Mouse (Mus musculus) mature B cell (primary cell): ENCODE measurements around the gene Sp7.

Experiments used
- in situ Hi-C: fragments of 300-500 bp; cut with MboI; formaldehyde crosslinking; loops from 2 replicates; pipeline ENCODE4 v1.14.3; 2019

Gene Sp7

GRCm38 (mm10) chr15:102388942-102389341 lies 22.0 kb upstream of the Sp7 start:
- in situ Hi-C loops = no loop called here

- in situ Hi-C loops = no loop called here
Measured at GRCm38 (mm10) chr15:102386640-102387039, 19.7 kb upstream of the Sp7 start.

DNA sequence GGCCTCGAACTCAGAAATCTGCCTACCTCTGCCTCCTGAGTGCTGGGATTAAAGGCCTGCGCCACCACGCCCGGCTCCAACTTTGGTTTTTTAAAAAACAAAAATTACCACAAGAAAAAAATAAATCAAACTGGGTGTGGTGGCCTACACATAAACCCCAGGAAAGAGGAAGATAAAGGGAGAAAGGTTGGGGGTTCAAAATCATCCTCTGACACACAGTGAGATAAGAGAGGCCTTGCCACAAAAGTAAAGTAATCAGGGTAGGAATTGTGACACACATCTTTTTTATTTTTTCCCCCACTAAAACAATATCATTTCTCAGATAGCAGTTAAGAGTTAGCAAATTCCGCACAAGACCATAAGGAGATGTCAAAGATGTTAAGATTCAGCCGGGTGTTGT lies 16.7 kb upstream of the Sp7 start:
- in situ Hi-C loops = no loop called here

- in situ Hi-C loops = no loop called here
Measured at GRCm38 (mm10) chr15:102381575-102381974, 14.6 kb upstream of the Sp7 start.

DNA sequence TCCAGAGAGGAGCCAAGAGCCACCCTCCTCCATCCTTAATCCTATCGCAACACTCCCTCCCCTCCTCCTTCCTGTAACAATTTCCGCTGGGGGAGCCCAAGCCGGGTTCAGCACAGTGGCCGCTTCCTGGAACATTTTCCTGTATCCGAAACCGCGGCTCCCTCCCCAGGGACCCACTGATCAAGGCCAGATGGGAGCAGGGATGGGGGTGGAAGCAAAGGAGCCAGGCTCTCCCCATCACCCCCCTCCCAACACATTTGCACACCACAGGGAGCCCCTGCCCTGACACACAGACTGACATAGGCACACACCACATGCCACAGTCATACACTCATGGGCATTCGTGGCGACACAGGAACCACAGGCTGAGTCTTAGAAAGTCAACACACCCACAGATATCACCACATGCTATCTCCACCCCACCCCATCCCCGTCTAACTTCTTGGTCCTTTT lies 10.9 kb upstream of the Sp7 start:
- in situ Hi-C loops = no loop called here

- in situ Hi-C loops = no loop called here
Measured at GRCm38 (mm10) chr15:102377163-102377543, 10.2 kb upstream of the Sp7 start.

- in situ Hi-C loops = no loop called here
Measured at GRCm38 (mm10) chr15:102376453-102377162, 9.6 kb upstream of the Sp7 start.

- in situ Hi-C loops = no loop called here
Measured at GRCm38 (mm10) chr15:102370727-102371126, 3.7 kb upstream of the Sp7 start.

GRCm38 (mm10) chr15:102369972-102370371 lies 3.0 kb upstream of the Sp7 start:
- in situ Hi-C loops = no loop called here

GRCm38 (mm10) chr15:102366238-102366637 lies 744 bp downstream of the Sp7 start:
- in situ Hi-C loops = no loop called here

- in situ Hi-C loops = no loop called here
Measured at GRCm38 (mm10) chr15:102364678-102365077, 2.3 kb downstream of the Sp7 start.

DNA sequence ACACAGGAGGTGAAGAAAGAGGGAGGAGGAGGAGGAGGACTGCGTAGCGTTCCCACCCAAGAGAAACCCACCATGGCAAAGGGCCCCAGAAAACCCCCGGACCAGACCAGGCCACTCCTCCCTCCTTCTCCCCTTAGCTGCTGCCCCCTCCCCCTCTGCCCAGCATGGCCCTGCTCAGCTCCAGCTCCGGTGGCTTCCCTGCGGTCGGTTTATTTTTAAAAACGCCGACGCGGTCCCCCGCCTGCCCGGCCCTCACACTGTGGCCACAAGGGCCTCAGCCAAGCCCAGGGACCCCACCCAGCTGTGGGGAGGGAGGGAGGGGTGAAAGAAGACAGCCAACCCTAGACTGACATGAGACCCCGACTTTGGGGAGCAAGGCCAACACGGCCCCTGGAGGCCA lies 4.3 kb downstream of the Sp7 start:
- in situ Hi-C loops = no loop called here

DNA sequence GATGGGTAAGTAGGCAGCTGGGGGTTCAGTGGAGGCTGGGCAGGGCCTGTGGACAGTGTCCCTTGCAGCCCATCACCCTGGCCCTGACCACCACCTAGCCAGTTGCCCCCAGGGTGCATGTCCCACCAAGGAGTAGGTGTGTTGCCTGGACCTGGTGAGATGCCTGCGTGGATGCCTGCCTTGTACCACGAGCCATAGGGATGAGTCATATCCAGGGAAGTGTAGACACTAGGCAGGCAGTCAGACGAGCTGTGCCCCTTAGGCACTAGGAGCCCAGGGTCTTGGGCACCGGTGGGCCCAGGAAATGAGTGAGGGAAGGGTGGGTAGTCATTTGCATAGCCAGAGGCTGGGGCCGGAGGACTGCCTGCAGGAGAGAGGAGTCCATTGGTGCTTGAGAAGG lies 8.1 kb downstream of the Sp7 start:
- in situ Hi-C loops = no loop called here

DNA sequence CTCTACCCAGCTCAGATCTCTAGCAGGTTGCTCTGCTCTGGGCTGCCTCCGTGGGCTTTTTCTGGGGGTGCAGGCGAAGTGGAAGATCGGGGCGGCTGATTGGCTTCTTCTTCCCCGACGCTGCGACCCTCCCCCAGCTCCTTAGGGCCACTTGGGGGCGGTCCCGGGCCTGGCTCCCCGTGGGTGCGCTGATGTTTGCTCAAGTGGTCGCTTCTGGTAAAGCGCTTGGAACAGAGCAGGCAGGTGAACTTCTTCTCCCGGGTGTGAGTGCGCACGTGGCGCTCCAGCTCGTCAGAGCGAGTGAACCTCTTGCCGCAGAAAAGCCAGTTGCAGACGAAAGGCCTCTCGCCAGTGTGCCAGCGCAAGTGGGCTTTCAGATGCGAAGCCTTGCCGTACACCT lies 8.9 kb downstream of the Sp7 start:
- in situ Hi-C loops = no loop called here

GRCm38 (mm10) chr15:102356501-102357325 lies 10.3 kb downstream of the Sp7 start:
- in situ Hi-C loops = no loop called here

DNA sequence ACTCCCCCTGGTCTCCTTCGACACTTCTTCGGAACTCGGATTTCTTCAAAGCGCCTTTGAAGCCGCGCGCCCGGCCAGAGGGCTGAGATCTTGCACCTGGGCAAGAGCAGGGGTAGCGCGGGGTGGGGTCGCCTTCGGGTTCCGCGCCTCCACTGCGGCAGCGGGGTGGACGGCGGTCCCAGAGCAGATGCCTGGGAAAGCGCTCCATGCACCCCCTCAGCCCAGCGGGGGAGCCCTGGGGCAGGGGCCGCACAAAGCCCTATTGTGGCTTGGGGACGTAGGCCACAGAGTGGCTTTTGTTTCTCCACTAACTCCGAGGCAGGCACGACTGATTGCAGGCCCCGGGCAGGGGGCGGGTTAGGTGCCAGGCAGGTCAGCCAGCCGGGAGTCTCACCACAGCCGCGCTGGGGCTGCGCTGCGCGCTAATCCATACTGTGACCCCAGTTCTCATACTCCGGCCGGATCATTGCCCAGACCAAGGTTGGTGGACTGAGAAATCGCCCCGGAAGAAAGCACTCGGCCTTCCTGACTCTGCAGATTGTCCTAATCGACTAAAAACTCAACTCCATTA lies 11.0 kb downstream of the Sp7 start:
- in situ Hi-C loops = no loop called here

- in situ Hi-C loops = no loop called here
Measured at GRCm38 (mm10) chr15:102355134-102355870, 11.7 kb downstream of the Sp7 start.

GRCm38 (mm10) chr15:102353986-102354385 lies 13.0 kb downstream of the Sp7 start:
- in situ Hi-C loops = no loop called here

DNA sequence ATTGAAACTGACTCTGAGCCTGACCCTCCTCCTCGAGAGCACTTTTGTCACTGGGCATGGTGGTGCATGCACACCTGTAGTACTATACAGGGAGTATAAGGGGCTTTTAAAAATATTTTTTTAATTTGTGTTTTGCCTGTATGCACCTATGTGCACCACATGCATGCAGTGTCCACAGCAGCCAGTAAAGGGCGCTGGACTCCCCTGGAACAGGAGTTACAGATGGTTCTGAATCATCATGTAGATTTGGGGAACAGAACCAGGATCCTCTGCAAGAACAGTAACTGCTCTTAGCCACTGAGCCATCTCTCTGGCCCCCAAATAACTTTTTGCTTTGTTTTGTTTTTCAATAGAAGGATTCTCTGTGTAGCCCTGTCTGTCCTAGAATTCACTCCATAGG lies 14.8 kb downstream of the Sp7 start:
- in situ Hi-C loops = no loop called here

DNA sequence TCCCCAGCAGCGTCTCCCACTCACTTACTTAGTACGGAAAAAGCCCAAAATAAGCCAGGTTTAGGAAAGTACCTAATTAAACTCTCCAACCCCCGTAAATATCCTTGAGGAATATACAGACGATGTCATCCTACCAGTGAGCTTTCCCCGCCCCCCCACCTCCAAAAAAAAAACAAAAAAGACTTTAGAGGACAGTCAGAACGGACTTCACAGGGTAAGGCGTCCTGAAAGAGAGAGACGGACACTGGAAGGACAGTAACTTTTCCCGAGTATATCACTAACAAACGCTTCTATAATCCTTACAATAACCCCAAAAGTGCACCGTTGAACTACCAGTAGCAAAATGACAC lies 16.1 kb downstream of the Sp7 start:
- in situ Hi-C loops = no loop called here

DNA sequence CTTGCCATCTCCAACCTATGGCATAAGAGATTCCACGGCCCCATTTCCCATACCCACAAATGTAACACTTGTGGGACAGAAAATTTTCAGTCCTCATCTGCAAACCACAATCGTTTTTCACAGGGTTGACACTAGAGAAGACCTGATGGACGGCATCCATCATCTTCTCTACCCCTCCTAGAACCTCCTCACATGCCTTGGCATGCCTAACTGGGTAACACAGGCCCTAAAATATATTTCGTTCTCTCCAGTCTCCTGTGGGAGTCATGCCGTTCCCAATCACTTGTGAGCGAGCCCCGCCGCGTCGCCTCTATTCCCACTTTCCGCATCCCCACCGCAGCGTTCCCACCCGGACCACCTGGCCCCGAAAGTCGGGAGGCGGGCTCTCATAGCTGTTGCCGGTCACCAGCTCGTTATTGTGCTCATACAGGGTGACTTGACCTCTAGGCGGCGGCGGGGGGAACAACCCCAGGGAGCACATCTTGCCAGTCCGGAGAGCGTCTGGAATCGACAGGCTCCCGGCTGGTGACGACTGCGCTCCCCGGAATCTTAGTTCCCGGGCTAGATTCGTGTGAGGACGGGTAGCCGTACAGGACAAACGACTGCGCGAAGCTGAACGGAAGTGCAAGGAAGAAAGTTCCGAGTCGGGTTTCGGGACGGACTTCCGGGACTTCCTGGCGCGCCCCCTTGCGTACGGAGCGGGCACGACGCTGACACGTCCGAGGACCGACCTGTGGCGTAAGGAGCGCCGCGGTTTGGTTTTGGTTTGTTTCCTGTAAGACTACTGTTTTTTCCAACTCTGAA lies 16.6 kb downstream of the Sp7 start, which contains the start of gene Aaas:
Gene Aaas (minus strand): TSS at position 634 of the 804 bp plus-strand sequence.
- in situ Hi-C loops = no loop called here
